Mouse (Mus musculus): ENCODE data around the gene Vps13a.
"Not testable (repeated sequence)": the region's sequence is repeated elsewhere in the genome, so short reads cannot be mapped to it uniquely, and the experiment has no call there.

Gene Vps13a

GRCm38 (mm10) chr19:16780790-16781384 lies at the start of gene Vps13a:
Gene Vps13a, minus strand, starts transcription at chr19:16780933.
- POLR2A ChIA-PET, result interaction anchor here in 2 of 4 experiments (0.7 to 2.7 kb wide), 9 partner anchors 10 to 536 kb away, joined by 3 to 8 read pairs (median 3); no protein-coding TSS in a partner anchor

DNA sequence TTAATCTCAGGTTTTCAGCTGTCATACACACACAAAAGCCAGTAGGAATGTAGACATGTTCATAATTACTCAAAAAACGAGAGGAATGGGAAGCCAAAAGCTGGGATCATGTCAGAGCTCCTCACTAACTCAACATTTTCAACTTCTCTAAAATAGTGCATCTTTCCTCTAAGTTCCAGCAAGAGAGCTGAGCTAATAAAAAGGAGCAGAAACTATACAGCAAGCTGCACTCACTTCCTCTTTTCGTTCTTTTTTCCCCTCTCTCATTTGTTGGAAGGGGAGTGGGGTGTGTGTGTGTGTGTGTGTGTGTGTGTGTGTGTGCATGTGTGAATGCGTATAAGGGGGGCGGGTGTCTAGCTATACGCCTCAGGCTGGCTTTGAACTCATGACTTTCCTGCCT lies 46.9 kb upstream of the Vps13a start:
- ChIA-PET POLR2A (no interaction called here), CTCF (no interaction called here)

More at GRCm38 (mm10) chr19:16780790-16781384, at the start of gene Vps13a:
- CTCF ChIA-PET, result interaction anchor here in 3 of 4 experiments (0.5 to 0.6 kb wide), 4 partner anchors 18 to 521 kb away, joined by 3 to 9 read pairs (median 4); no protein-coding TSS in a partner anchor

DNA sequence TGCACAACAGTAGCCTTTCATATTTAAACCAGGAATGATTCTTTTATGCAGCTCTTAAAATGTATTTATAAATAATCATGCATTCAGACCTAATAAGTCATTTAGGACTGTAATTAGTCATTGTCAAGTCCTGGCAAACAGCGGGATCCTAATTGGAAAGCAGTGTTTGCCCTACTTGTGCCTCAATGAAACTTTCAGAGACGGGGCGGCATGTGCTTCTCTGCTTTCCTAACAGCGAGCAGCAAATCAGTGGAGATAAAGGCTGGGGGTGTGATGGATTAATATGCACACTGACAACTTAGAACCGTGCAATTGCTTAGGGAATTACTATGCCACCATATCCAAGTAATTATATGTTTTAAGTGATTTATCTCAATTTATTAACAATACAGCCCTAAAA lies 44.5 kb upstream of the Vps13a start:
- ChIA-PET POLR2A (no interaction called here), CTCF (no interaction called here)

- ChIA-PET CTCF (no interaction called here), POLR2A (no interaction called here)
Measured at GRCm38 (mm10) chr19:16814848-16815247, 34.1 kb upstream of the Vps13a start.

DNA sequence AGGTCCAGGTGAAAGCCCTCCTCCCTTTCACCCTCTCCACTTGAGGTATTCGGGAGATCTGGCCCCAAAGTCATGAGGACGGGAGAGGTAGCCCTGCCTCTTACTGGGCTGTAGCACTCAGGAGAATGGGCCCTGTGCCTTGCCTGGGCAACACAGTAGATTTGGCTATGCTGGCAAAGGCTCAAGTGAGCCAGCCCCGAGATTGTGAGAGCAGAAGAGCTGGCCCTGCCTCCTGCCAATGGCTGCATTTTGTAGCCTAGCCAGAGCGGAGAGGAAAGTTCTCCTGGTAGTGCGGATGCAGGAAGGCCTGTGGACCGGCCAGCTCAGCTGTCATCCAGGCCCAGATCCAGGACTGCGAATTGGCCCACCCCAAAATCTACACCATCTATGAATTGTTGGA lies 32.6 kb upstream of the Vps13a start:
- CTCF ChIA-PET, result no interaction called here

GRCm38 (mm10) chr19:16812072-16812608 lies 31.4 kb upstream of the Vps13a start:
- ChIA-PET POLR2A (no interaction called here), CTCF (no interaction called here)

More for the DNA sequence above, 32.6 kb upstream of the Vps13a start:
- POLR2A ChIA-PET, result no interaction called here

GRCm38 (mm10) chr19:16805102-16805501 lies 24.4 kb upstream of the Vps13a start:
- ChIA-PET POLR2A (interaction anchor here in 1 of 4 experiments (0.6 kb wide), 1 partner anchor 592 kb away, joined by 3 read pairs; no protein-coding TSS in a partner anchor), CTCF (interaction anchor here in 2 of 4 experiments (0.6 to 0.7 kb wide), 2 partner anchors 225 to 793 kb away, joined by 4 read pairs; no protein-coding TSS in a partner anchor)

- ChIA-PET POLR2A (interaction anchor here in 2 of 4 experiments (0.6 to 0.7 kb wide), 2 partner anchors 269 to 593 kb away, joined by 3 to 4 read pairs; no protein-coding TSS in a partner anchor), CTCF (interaction anchor here in 3 of 4 experiments (0.6 to 1.2 kb wide), 3 partner anchors 226 to 792 kb away, joined by 3 to 4 read pairs (median 4); no protein-coding TSS in a partner anchor)
Measured at GRCm38 (mm10) chr19:16804578-16804977, 23.8 kb upstream of the Vps13a start.

DNA sequence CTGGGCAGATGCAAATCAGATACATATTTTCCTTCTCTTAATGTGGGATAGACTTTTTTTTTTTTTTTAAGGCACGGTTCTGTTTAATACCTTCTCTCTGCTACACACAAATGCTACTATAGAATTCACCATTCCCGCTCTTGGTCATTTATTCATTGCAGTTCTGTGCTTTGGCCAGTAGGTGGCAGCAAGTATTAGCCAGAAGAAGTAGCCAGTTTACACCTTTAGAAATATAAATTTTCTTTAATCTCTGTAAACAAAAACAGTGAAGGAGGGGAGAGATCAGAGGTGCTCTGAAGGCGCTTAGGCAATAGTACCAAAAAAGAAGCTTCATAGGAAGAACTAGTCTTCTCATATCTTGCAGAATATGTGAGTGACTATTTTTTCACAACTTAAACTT lies 22.0 kb upstream of the Vps13a start:
- ChIA-PET POLR2A (interaction anchor here in 1 of 4 experiments (0.7 kb wide), 2 partner anchors 22 to 227 kb away, joined by 3 read pairs; partner anchors contain the start of gene Vps13a), CTCF (interaction anchor here (0.6 to 1.4 kb wide), 7 partner anchors 71 to 562 kb away, joined by 3 to 4 read pairs (median 3); partner anchors contain the start of gene Foxb2 (in 1 of the 4))

DNA sequence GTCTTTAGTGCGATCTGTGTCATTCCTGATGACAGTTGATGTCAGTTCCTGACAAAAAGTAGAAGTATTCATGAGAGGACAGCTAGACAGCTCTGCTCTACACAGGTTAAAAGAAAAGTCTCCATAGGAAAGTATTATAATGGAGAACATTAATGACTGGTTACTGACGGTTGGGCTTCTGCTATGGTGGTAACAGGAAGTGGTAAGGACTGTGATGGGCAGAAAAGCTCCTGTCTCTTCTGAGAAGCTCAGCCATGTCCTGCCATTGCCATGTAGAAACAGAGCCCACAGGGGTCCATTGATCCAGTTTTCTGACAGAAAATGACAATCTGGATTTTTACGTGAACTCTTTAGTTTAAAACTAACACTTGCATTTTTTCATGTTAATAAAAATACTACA lies 21.4 kb upstream of the Vps13a start:
- ChIA-PET CTCF (interaction anchor here (0.6 to 1.4 kb wide), 7 partner anchors 71 to 563 kb away, joined by 3 to 4 read pairs (median 3); partner anchors contain the start of gene Foxb2 (in 1 of the 4)), POLR2A (interaction anchor here in 1 of 4 experiments (0.7 kb wide), 2 partner anchors 21 to 227 kb away, joined by 3 read pairs; partner anchors contain the start of gene Vps13a)

- CTCF ChIA-PET, result no interaction called here
- POLR2A ChIA-PET, result no interaction called here
Measured at GRCm38 (mm10) chr19:16797923-16798322, 17.2 kb upstream of the Vps13a start.

DNA sequence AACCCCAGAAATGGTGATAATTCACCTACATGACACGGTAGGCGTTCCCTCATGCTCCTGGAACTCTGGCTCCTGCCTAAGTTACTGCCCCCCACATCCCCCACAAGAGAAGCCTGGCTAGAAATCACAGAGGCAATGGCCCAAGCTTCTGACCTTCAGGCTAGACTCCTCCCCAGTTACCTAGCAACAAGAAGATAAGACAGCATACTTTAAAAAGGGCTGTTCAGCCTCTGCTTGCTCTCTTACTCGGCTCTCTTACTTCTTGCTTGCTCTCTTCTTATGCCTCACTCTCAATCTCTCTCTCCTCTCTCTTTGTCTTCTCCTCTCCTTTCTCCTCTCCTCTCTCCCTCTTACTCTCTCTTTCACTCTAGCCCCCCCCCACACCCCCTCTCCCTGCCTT lies 13.8 kb upstream of the Vps13a start:
- POLR2A ChIA-PET, CTCF ChIA-PET: not testable (repeated sequence)

DNA sequence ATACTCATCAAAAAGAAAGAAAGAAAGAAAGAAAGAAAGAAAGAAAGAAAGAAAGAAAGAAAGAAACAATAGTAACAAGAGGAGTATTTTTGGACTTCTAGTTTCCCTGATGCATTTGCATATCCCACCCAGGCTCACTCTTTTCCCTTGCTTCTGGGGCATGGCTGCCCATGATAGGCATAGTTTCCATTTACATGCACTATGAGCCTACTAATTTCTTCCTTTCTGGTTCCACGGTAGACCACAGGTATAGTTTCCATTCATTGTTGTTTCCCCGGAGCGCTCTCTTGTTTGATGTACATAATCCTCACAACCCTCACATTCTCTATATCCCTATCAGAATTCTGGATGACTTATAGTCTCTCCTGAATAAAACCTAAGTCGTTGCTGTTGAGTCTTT lies 9.2 kb upstream of the Vps13a start:
- CTCF ChIA-PET, result no interaction called here
- POLR2A ChIA-PET, result no interaction called here

DNA sequence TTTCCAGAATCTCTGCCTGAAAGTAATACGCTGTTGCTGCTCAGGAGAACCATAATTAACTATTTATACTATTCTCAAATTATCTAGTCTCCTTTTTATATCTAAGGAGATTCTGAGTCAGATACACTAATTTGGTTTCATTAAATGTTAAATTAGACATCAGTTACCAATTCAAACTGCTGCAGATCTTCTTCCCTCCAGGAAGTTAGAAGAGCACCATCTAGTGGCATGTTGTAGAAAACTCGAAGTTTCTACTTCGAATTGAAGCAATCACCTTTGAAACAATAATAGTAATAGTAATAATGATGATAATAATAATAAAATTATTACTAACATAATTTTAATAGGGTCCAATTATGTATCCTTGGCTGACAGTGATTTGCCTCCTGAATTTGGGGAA lies 4.1 kb upstream of the Vps13a start:
- ChIA-PET POLR2A (no interaction called here), CTCF (no interaction called here)

- ChIA-PET CTCF (interaction anchor here in 2 of 4 experiments (0.5 kb wide), 2 partner anchors 17 to 119 kb away, joined by 3 to 4 read pairs; no protein-coding TSS in a partner anchor), POLR2A (interaction anchor here in 2 of 4 experiments (0.7 to 2.7 kb wide), 7 partner anchors 10 to 536 kb away, joined by 3 to 8 read pairs (median 3); no protein-coding TSS in a partner anchor)
Measured at GRCm38 (mm10) chr19:16781406-16782019, 780 bp upstream of the Vps13a start.

DNA sequence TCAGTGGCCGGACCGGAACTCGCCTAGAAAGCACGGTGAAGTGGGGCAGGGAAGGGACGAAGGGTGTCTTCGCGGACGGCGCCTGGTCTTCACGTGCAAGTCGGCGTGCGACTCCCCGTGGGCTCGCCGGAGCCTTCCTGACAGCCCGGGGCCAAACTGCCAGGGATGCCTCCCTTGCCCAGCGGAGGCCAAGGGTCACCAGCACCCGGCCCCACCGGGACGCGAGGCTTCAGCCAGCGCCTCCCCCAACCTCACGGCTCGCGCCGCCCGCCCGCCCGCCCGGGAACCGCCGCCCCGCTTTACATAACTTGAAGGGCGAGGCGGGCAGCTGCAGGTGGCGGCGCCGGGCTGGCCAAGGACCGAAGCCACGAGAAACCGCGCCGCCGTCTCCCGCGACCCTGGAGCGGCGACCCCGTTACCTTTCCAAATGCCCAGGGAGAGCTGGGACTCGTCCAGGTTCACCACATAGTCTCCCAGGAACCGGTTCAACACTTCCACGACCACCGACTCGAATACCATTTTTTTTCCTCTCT lies 416 bp downstream of the Vps13a start:
- CTCF ChIA-PET, result interaction anchor here in 3 of 4 experiments (0.6 kb wide), 3 partner anchors 20 to 521 kb away, joined by 3 to 9 read pairs (median 3); no protein-coding TSS in a partner anchor
- POLR2A ChIA-PET, result interaction anchor here in 2 of 4 experiments (0.7 to 2.7 kb wide), 9 partner anchors 9 to 46 kb away, joined by 3 to 8 read pairs (median 4); no protein-coding TSS in a partner anchor

- CTCF ChIA-PET, result no interaction called here
Measured at GRCm38 (mm10) chr19:16779786-16780185, 947 bp downstream of the Vps13a start.

GRCm38 (mm10) chr19:16779281-16779680 lies 1.5 kb downstream of the Vps13a start:
- ChIA-PET CTCF (interaction anchor here in 1 of 4 experiments (0.6 kb wide), 1 partner anchor 153 kb away, joined by 3 read pairs; no protein-coding TSS in a partner anchor), POLR2A (interaction anchor here in 2 of 4 experiments (0.6 to 2.7 kb wide), 5 partner anchors 9 to 74 kb away, joined by 3 to 8 read pairs (median 3); no protein-coding TSS in a partner anchor)

More at GRCm38 (mm10) chr19:16779786-16780185, 947 bp downstream of the Vps13a start:
- POLR2A ChIA-PET, result interaction anchor here in 2 of 4 experiments (0.6 to 2.7 kb wide), 5 partner anchors 9 to 74 kb away, joined by 3 to 8 read pairs (median 3); no protein-coding TSS in a partner anchor

DNA sequence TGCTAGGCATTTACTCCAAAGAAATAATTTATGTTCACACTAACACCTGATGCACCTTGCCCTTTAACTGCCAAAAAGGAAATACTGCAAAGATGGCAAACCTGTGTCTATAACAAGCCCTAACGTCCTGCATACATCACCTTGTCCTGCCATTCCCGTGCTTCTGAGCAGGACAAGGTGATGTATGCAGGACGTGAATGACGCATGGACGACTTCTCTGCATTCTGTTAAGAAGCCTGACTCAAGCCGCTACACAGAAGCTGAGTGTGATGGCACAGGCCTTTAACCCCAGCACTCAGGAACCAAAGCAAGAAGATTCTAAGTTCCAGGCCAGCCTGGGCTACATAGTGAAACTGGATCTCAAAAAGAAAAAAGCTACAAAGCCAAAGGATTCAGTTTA lies 2.2 kb downstream of the Vps13a start:
- ChIA-PET POLR2A (interaction anchor here in 2 of 4 experiments (0.6 to 1.6 kb wide), 5 partner anchors 11 to 83 kb away, joined by 3 to 5 read pairs (median 3); no protein-coding TSS in a partner anchor), CTCF (interaction anchor here in 2 of 4 experiments (0.6 to 0.7 kb wide), 2 partner anchors 152 to 610 kb away, joined by 3 to 4 read pairs; no protein-coding TSS in a partner anchor)

Measured in embryonic stem cell, embryonic (primary cell).